Mouse (Mus musculus): Measurements from ENCODE around the gene Ppp1ca.

- TF ChIP-seq POLR2A (IDR thresholded peaks at IDR 0.05; ENCODE audit: borderline replicate concordance, extremely low read depth, low read depth, low read length) (no peak), CTCF (IDR thresholded peaks at IDR 0.05; ENCODE audit: insufficient read depth, low read length) (no peak)
Measured at GRCm38 (mm10) chr19:4242416-4242815, 50.6 kb downstream of the Ppp1ca start.
